Mouse (Mus musculus) adrenal gland, postnatal 14 days (tissue): ENCODE measurements around the gene Mettl22. TPM values are rescaled to one million over a fixed set of nuclear protein-coding genes. Genes with fewer than 3 reads are reported as not detected.
A peak's percentile ranks its signal among the peaks of the same experiment; 100 is the strongest.

ENCODE experiments used
- DNase-seq: peaks from one replicate; pipeline ENCODE4 v3.0.0; 2021; ENCODE audit warnings: mixed read lengths
- total RNA-seq: library from RNA; stranded (reverse); gene quantifications from 2 replicates; pipeline ENCODE4 v1.2.3, GENCODE M21; 2021

Gene Mettl22
- total RNA-seq, 1 experiment from 2014 or later = 18.8 TPM

DNA sequence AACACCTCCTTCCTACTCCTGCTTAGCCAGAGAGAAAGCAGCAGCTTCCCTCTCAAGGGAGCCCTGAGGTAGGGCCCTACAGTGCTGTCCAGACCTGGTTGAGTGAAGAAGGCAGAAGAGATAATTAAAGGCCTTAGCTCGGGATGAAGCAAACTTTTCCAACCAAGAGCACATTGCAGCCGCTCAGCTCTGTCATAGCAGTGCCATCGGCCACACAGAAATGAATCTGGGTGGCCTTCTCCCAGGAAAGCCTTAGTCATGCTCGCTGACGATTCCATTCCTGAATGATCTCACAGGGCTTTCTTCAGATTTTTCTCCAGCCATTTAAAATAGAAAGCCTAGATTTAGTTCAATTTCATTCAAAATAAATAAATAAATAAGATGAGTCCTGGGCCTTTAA, 39.3 kb downstream of the Mettl22 start:
- DNase-seq = peak; percentile 44

- DNase-seq = no peak
Observed at GRCm38 (mm10) chr16:8512830-8513229, 42.2 kb downstream of the Mettl22 start.

- DNase-seq = peak; percentile 96
Observed at GRCm38 (mm10) chr16:8513236-8513906, 42.8 kb downstream of the Mettl22 start, which contains the start of gene Abat. Gene Abat, plus strand, starts transcription at chr16:8513429.

GRCm38 (mm10) chr16:8514180-8514579, 43.6 kb downstream of the Mettl22 start:
- peak; percentile 41 for DNase-seq

DNA sequence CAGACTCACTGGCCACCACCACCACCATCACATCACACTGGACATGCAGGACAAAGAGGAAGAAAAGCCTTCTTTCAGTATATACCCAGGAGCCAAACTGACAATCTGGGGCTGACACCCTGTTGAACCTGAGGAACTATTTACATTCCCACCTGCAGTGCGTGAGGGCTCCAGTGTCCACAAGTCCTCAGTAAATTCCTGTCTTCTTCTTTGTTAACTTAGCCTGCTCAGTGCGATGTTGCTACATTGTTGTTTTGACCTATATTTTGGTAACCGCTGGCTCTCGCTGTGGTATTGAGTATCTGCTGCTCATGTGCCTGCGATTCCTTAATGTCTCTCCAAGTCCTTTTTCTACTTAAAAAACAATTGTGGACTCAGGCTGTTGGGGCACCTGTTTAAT, 49.9 kb downstream of the Mettl22 start:
- DNase-seq = no peak

- no peak for DNase-seq
Observed at GRCm38 (mm10) chr16:8521322-8521721, 50.7 kb downstream of the Mettl22 start.

DNA sequence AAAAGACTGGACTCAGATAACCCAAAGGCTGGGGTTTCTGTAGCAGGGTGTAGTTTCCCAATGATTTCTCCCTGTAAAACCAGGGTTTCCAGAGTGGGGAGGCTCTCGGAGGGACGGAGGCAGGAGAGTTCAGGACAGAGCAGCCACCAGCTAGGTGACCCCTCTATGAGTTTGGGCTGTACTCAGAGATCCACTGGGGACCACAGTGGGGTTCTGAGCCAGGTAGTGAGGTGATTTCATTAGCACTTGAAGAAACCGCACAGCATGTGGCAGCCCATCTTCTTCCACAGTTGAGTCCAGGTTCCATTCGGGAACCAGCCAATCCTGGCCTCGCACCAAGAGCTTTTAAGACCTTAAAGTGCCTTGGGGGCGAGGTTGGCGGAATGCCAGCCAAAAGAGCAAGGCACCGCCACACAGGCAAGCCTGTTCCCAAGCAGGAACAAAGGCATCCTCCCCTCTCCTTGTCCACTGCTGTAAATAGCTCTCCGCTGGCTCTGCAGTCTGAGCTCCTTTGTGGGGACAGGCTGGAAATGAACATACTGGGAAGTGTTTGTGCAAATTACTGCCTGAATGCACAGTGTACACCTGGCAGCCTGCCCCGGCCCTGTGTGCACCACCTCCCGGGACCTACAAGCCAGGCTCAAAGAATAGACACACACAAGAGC, 53.0 kb downstream of the Mettl22 start:
- peak; percentile 33 for DNase-seq

- no peak for DNase-seq
Observed at GRCm38 (mm10) chr16:8524163-8524847, 53.7 kb downstream of the Mettl22 start.

DNA sequence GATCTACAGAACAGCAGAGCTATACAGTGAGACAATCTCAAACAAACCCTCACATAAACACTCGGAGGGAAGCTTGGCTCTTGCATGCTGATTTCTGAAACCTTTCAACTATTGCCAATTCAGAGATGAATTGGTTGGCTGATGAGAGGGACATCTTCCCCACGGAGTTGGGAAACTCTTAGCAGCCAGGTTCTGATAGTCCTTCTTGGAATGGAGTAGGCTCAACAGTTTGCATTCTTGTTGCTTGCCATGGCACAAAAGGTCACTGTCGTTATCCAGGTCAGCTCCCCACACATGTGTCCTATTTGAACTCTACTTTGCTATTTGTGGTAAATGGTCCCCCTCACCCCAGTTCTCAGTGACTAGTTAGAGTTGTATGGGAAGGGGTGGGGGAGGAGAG, 54.7 kb downstream of the Mettl22 start:
- no peak for DNase-seq

GRCm38 (mm10) chr16:8525877-8526276, 55.3 kb downstream of the Mettl22 start:
- no peak for DNase-seq

DNA sequence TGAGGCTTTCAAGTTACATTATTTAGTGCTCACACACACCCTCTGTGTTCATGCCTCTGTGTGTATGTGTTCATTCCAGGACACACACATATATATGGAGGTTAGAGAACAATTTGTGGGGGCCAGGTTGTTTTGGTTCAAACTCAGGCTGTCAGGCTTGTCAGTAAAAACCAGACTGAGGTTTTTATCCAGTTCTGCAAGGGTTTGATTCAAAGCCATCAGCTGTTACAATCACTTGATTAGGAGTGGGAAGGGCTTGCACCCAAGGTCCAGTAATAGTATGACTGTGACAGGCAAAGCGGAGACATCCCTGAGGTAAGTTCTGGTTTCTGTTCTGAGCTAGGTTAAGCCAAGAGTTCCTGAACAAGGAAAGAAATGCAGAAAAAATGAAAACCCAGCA, 58.8 kb downstream of the Mettl22 start:
- no peak for DNase-seq

DNA sequence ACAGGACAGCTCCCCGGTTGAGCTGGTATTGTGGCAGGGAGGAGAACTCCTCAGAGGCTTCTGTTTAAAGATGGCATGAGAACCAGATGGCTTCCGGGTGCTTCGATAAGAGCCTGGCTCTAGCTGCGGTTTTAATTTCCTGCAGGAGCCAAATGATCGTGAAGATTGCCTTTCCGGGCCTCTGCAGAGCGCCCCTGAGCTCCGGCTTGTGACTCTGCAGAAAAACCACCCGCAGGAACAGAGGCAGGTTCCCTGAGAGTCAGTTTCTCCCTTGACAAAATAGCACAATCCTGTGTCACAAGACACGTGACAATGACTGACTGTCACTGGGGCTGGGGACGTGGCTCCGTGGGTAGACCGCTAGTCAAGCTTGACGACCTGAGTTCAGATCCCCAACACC, 59.4 kb downstream of the Mettl22 start:
- DNase-seq = no peak

GRCm38 (mm10) chr16:8532461-8532860, 61.9 kb downstream of the Mettl22 start:
- DNase-seq = no peak

DNA sequence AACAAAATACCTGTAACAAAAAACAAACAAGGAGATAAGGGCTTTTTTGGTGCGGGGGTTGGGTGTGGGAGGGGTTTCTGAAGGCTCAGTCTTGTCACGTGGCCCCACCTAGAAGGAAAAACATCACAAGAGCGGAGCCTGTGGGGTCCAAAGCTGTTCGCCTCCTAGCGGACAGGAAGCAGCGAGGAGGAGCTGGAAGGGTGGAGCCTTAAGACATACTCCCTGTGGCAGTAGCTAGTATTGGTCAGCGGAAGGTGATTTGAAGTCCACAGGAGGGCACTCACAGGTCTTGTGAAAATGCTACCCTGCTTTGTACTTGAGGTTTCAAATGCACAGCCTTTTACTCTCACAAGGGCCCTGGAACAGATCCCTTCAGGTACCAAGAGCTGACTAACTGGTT, 62.3 kb downstream of the Mettl22 start:
- no peak for DNase-seq

- DNase-seq = no peak
Observed at GRCm38 (mm10) chr16:8533477-8533876, 62.9 kb downstream of the Mettl22 start.

DNA sequence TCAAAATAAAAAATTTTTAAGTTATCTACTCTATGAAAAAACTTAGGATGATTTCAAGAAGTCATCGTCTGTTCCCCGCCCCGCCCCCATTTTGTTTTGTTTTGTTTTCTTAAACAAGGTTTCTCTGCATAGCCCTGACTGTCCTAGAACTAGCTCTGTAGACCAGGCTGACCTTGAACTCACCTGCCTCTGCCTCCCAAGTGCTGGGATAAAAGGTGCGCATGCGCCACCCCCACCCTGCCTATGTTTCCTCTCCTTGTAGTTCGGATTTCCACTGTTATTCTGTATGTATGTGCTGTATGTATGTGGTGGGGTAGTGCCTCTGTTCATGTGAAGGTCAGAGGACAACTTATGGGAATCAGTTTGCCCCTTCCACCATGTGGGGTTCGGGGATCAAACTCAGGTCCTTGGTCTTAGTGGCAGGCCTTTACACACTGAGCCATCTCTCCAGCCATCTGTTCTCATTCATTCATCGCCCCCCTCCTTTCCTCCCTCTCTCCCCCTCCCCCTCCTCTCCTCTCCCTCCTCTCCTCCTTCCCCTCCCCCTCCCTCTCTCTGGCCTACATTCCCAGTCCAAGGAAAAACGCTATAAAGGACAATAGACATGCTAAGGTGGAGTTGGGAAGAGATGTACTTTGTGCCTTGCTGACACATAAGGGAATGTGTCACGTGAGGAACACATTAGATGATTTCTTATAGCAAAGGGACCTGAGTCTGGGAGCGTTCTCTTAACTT, 64.0 kb downstream of the Mettl22 start:
- no peak for DNase-seq

GRCm38 (mm10) chr16:8535411-8535810, 64.8 kb downstream of the Mettl22 start:
- DNase-seq = no peak

GRCm38 (mm10) chr16:8539150-8539865, 68.7 kb downstream of the Mettl22 start:
- peak; percentile 43 for DNase-seq
